Mouse (Mus musculus) c-Kit-positive CD71-positive TER-119-positive erythroid progenitor cells, embryonic 14.5 days (primary cell): Measurements from ENCODE around the gene Nim1k.
A peak's percentile ranks its signal among the peaks of the same experiment; 100 is the strongest.
"Not testable (repeated sequence)": the region's sequence is repeated elsewhere in the genome, so short reads cannot be mapped to it uniquely, and the experiment has no call there.

Experiments used
- DNase-seq: peaks from one replicate; pipeline ENCODE4 v3.0.0-alpha.2; 2013; ENCODE audit warnings: low spot score

The Nim1k gene

GRCm38 (mm10) chr13:119727608-119728387 is 27.9 kb downstream of the Nim1k start:
- DNase-seq: no peak

GRCm38 (mm10) chr13:119724541-119724940 is 31.1 kb downstream of the Nim1k start:
- DNase-seq: no peak

GRCm38 (mm10) chr13:119723368-119723767 is 32.3 kb downstream of the Nim1k start:
- DNase-seq: no peak

DNA sequence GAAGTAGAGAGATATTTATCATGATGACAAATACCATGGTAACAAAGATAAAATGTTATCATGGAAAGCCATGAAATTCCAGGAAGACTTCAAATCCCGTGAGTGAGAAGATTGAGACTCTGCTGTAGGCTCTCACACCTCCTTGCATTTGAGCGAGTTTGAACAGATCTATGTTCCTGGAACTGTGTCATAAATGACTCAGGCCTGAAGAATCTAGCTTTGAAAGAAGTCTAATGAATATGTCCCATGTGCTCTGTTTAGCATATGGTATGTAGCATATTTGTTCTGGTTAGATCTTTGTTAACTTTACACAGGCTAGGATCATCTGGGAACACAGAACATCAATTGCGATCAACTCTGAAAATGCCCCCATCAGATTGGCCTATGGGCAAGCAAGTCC is 33.2 kb downstream of the Nim1k start:
- no peak for DNase-seq

DNA sequence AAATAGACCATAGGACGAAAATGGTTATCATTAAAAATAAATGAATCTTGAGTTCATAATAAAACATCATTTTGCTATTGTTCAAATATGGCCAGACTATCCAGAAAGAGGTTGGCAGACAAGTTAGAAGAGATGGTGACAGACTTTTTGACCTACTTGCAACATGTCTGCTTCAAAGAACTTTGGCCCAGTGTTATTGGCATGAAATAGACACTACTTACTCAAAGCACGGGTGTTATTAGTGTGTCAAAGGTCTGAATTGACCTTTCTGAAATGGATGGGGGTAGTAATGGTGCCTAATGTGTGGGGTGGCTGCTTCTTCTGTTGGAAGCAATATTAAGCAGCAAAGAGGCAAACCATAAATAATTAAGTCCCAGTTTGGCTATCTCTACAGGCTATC is 39.6 kb downstream of the Nim1k start:
- DNase-seq: no peak

GRCm38 (mm10) chr13:119713821-119714220 is 41.9 kb downstream of the Nim1k start:
- no peak for DNase-seq

- no peak for DNase-seq
These were observed 42.4 kb downstream of the Nim1k start for GRCm38 (mm10) chr13:119713107-119713787.

- DNase-seq: no peak
These were observed 43.2 kb downstream of the Nim1k start for GRCm38 (mm10) chr13:119712463-119712862.

GRCm38 (mm10) chr13:119710268-119710610 is 45.4 kb downstream of the Nim1k start:
- DNase-seq: no peak

GRCm38 (mm10) chr13:119709388-119710267 is 46.1 kb downstream of the Nim1k start:
- no peak for DNase-seq

DNA sequence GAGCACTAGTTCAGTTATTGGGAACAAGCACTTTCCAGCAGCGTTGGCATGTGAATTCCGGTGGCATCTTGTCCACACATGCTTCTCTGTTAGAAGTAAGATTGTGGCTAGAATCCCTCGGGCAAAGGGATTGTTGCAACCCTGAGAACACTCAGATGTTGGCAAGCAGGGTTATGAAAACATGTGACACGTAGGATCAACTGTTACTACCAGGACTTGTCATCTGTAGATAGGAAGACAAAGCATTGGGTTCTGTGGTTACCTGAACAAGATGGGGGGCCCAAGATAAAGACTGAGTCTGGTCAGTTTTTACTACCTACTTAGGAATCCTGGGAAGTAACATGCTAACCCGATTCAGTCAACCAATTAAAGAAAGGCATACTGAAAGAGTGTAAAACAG is 46.7 kb downstream of the Nim1k start:
- no peak for DNase-seq

GRCm38 (mm10) chr13:119707906-119708305 is 47.8 kb downstream of the Nim1k start:
- no peak for DNase-seq

- no peak for DNase-seq
These were observed 48.7 kb downstream of the Nim1k start for GRCm38 (mm10) chr13:119706953-119707352.

GRCm38 (mm10) chr13:119706278-119706880 is 49.3 kb downstream of the Nim1k start:
- not testable (repeated sequence) for DNase-seq

DNA sequence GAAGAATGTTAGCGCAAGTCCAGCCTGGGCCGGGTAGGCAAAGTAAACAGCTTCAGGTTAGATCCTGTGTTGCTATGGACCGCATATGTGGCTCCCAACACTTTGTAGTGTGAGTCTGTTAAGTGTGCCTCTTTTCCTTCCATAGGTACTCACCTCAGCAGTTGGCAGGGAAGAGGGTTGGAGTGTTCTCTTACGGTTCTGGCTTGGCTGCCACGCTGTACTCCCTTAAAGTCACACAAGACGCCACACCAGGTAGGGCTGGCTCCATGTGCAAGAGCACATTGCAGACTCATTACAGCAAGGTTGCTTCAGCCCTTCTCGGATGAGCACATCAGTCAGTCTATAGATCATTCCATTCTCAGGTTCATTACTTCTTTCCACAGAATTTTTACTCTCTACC is 51.4 kb downstream of the Nim1k start:
- no peak for DNase-seq

- DNase-seq: no peak
These were observed 57.2 kb downstream of the Nim1k start for GRCm38 (mm10) chr13:119698436-119698835.

DNA sequence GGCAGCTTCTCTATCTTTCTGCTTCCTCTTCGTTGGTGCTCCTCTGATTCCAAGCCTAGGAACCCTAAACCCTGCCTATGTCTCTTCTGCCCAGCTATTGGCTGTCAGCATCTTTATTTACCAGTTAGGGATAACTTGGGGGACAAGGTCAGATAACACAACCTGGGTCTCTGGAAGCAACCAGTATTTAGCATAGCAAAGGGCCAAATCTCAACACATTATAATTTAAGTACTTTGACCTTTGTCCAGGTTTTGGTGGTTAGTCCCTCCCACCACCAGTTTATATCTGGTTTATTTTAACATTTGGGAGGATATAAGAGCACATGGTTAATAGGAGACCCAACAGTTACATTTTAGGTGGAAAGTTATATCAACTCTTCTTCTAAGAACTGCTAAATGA is 59.2 kb downstream of the Nim1k start:
- DNase-seq: no peak

GRCm38 (mm10) chr13:119695676-119696075 is 60.0 kb downstream of the Nim1k start:
- no peak for DNase-seq

DNA sequence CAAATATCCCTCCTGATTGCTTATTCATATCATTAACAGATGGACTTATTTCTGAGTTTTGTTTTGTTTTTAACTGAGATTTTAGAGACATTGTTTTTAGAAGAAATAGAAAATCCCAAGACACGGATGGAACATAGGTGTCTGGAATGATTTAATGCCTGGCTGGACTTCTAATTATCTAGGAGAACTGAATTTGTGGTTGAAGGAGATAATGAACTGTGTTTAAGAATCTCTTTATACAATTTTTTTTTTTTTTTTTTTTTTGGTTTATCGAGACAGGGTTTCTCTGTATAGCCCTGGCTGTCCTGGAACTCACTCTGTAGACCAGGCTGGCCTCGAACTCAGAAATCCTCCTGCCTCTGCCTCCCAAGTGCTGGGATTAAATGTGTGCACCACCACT is 63.7 kb downstream of the Nim1k start:
- DNase-seq: not testable (repeated sequence)

- DNase-seq: no peak
These were observed 64.6 kb downstream of the Nim1k start for GRCm38 (mm10) chr13:119690876-119691620.

GRCm38 (mm10) chr13:119690039-119690728 is 65.5 kb downstream of the Nim1k start, which contains the start of gene Hmgcs1:
Gene Hmgcs1 (plus strand): TSS chr13:119690379.
- peak; percentile 99 for DNase-seq
